Mouse (Mus musculus): ENCODE results near the gene Aloxe3. TPM values are rescaled to one million over a fixed set of nuclear protein-coding genes. Genes with fewer than 3 reads are reported as not detected.

Gene Aloxe3
- polyA plus RNA-seq, 1 experiment, result 0.14 TPM

DNA sequence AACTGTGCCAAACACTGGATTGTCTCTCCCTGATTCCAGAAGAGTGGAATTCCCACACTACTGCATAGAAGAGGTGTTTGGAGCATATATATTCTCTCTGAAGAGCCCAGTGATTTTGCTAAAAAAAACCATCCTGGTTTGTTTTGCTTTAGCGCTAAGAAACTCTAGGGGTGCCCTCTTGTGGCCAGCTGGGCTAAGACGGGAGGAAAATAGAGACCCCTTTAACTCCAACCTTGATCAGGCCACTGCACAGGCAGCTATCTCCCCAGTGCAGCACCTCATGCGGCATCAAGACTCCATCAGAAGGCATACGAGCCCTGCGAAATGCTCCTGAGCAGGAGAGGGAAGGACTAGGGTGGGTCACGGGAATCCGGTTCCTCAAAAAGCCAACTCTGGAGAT lies 24.7 kb downstream of the Aloxe3 start:
- Histone ChIP-seq H3K79me3 (ENCODE audit: low read depth) (no peaks in the 10 kb centered on the region), H3K36me3 (ENCODE audit: control insufficient read depth, insufficient read depth) (no peaks in the 10 kb centered on the region), H3K79me2 (ENCODE audit: control insufficient read depth, insufficient read depth) (no peaks in the 10 kb centered on the region), H3K27me3 (ENCODE audit: control insufficient read depth, insufficient read depth, insufficient read length) (peaks cover 28% of the 10 kb centered on the region), H3ac (ENCODE audit: control insufficient read depth, insufficient read length, low read depth) (no peak overlapping the region), H3K4me3 (ENCODE audit: insufficient read depth, poor library complexity, severe bottlenecking) (no peak overlapping the region)
- TF ChIP-seq FOSL1 (IDR thresholded peaks at IDR 0.05; ENCODE audit: insufficient read depth, low read length, poor library complexity, severe bottlenecking) (no peak), CTCF (IDR thresholded peaks at IDR 0.05; ENCODE audit: control insufficient read depth, insufficient read depth, insufficient read length) (no peak), USF1 (IDR thresholded peaks at IDR 0.05; ENCODE audit: low read depth) (no peak), CEBPB (IDR thresholded peaks at IDR 0.05; ENCODE audit: low read depth) (no peak), MAX (IDR thresholded peaks at IDR 0.05) (no peak), MYOD1 (IDR thresholded peaks at IDR 0.05; ENCODE audit: control insufficient read depth, insufficient read length, low read depth) (no peak), MYOG (IDR thresholded peaks at IDR 0.05; ENCODE audit: control insufficient read depth, extremely low read depth, insufficient read length) (no peak)

DNA sequence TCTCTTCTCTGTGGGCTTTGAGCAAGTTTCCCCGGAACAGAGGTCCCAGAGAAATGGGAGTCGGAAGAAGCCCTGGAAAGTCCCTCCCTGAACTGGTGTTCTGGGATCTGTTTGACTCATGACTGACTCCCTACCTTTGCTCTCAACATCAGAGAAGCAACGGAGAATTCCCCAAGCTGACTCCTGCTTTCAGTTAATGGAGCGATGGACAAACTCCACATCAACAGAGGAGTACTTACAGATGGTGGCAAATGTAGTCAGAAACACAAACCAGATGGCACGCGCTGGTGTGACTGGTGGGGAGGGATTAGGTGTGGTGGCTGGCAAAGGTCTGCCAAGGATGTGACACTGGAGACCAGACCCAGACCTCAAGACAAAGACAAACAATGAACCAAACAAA lies 25.3 kb downstream of the Aloxe3 start:
- H3K79me3 ChIP-seq (ENCODE audit: low read depth), result no peaks in the 10 kb centered on the region
- peaks cover 28% of the 10 kb centered on the region for H3K27me3 ChIP-seq (ENCODE audit: control insufficient read depth, insufficient read depth, insufficient read length)
- no peaks in the 10 kb centered on the region for H3K79me2 ChIP-seq (ENCODE audit: control insufficient read depth, insufficient read depth)
- H3ac ChIP-seq (ENCODE audit: control insufficient read depth, insufficient read length, low read depth), result no peak overlapping the region
- no peaks in the 10 kb centered on the region for H3K36me3 ChIP-seq (ENCODE audit: control insufficient read depth, insufficient read depth)
- TF ChIP-seq CTCF (IDR thresholded peaks at IDR 0.05; ENCODE audit: control insufficient read depth, insufficient read depth, insufficient read length) (no peak), CEBPB (IDR thresholded peaks at IDR 0.05; ENCODE audit: low read depth) (no peak), MAX (IDR thresholded peaks at IDR 0.05) (no peak), MYOG (IDR thresholded peaks at IDR 0.05; ENCODE audit: control insufficient read depth, extremely low read depth, insufficient read length) (no peak), FOSL1 (IDR thresholded peaks at IDR 0.05; ENCODE audit: insufficient read depth, low read length, poor library complexity, severe bottlenecking) (no peak), USF1 (IDR thresholded peaks at IDR 0.05; ENCODE audit: low read depth) (no peak), MYOD1 (IDR thresholded peaks at IDR 0.05; ENCODE audit: control insufficient read depth, insufficient read length, low read depth) (no peak)
- no peak overlapping the region for H3K4me3 ChIP-seq (ENCODE audit: insufficient read depth, poor library complexity, severe bottlenecking)

DNA sequence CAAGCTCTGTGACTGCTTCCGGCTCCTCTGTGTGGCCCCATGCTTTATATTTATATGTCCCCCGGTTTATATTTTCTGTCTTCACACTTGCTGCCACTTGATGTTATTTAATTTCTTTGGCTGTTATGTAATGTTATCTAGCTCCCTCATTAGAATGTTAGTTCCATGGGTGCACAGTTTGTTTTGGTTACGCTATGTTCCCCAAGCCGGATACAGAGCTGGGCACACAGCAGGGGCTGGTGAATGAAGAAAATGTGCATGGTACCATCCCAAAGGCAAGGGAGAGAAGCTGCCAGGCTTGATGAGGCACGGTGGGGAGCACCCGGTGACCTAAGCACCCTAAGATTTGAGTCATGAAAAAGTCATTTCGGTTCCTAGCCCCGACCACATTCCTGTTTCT lies 28.1 kb downstream of the Aloxe3 start:
- Histone ChIP-seq H3ac (ENCODE audit: control insufficient read depth, insufficient read length, low read depth) (no peak overlapping the region), H3K79me2 (ENCODE audit: control insufficient read depth, insufficient read depth) (no peaks in the 10 kb centered on the region), H3K27me3 (ENCODE audit: control insufficient read depth, insufficient read depth, insufficient read length) (peaks cover 34% of the 10 kb centered on the region), H3K4me3 (ENCODE audit: insufficient read depth, poor library complexity, severe bottlenecking) (no peak overlapping the region), H3K79me3 (ENCODE audit: low read depth) (no peaks in the 10 kb centered on the region), H3K36me3 (ENCODE audit: control insufficient read depth, insufficient read depth) (no peaks in the 10 kb centered on the region)
- TF ChIP-seq CTCF (IDR thresholded peaks at IDR 0.05; ENCODE audit: control insufficient read depth, insufficient read depth, insufficient read length) (no peak), MYOG (IDR thresholded peaks at IDR 0.05; ENCODE audit: control insufficient read depth, extremely low read depth, insufficient read length) (no peak), CEBPB (IDR thresholded peaks at IDR 0.05; ENCODE audit: low read depth) (no peak), MAX (IDR thresholded peaks at IDR 0.05) (no peak), FOSL1 (IDR thresholded peaks at IDR 0.05; ENCODE audit: insufficient read depth, low read length, poor library complexity, severe bottlenecking) (no peak), USF1 (IDR thresholded peaks at IDR 0.05; ENCODE audit: low read depth) (no peak)

DNA sequence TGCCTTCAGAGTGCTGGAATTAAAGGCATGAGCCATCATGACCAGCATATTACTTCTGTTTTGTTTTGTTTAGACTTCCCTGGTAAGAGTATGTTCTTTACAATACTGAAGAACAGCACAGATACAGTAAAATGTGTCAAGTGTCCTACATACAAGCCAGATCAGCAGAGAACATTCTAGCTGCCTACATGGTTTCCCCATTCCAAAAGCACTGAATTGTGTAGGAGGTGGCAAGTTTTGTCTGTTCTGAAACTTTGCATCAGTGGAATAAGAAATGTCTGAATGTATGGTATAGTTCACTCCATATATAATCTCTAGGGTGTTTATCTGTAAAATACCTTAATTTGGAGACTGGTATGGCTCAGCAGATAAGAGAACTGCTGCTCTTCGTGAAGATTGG lies 29.7 kb downstream of the Aloxe3 start:
- Histone ChIP-seq H3K27me3 (ENCODE audit: control insufficient read depth, insufficient read depth, insufficient read length) (peaks cover 32% of the 10 kb centered on the region), H3K79me2 (ENCODE audit: control insufficient read depth, insufficient read depth) (no peaks in the 10 kb centered on the region)
- TF ChIP-seq USF1 (IDR thresholded peaks at IDR 0.05; ENCODE audit: low read depth) (no peak), CEBPB (IDR thresholded peaks at IDR 0.05; ENCODE audit: low read depth) (no peak), MYOG (IDR thresholded peaks at IDR 0.05; ENCODE audit: control insufficient read depth, extremely low read depth, insufficient read length) (no peak), CTCF (IDR thresholded peaks at IDR 0.05; ENCODE audit: control insufficient read depth, insufficient read depth, insufficient read length) (no peak), MYOD1 (IDR thresholded peaks at IDR 0.05; ENCODE audit: control insufficient read depth, insufficient read length, low read depth) (no peak), MAX (IDR thresholded peaks at IDR 0.05) (no peak), FOSL1 (IDR thresholded peaks at IDR 0.05; ENCODE audit: insufficient read depth, low read length, poor library complexity, severe bottlenecking) (no peak)

DNA sequence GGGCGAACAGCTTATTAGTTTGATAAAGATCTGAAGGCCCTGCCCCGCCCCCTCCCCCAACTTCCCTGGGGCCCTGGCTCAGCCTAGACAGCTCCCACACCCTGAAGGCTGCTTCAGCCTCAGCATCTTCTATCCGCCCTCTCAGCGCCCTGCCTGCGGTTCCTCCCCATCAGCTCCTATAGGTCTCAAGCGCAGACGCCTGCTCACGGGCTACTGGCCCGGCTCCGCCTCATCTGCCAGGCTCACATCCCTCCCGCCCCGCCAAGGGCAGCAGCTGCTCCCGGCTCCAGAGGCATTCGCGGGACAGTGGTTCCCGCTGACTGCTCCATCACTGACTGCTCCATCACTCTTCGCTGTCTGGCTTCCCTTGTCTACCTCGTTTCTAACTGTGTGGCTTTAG lies 31.1 kb downstream of the Aloxe3 start, which contains the start of gene Alox12b:
Alox12b (plus strand) TSS at position 190 of the 400 bp plus-strand sequence.
- H3K36me3 ChIP-seq (ENCODE audit: control insufficient read depth, insufficient read depth), result no peaks in the 10 kb centered on the region
- no peaks in the 10 kb centered on the region for H3K79me3 ChIP-seq (ENCODE audit: low read depth)
- TF ChIP-seq MYOG (IDR thresholded peaks at IDR 0.05; ENCODE audit: control insufficient read depth, extremely low read depth, insufficient read length) (no peak), MAX (IDR thresholded peaks at IDR 0.05) (no peak), CTCF (IDR thresholded peaks at IDR 0.05; ENCODE audit: control insufficient read depth, insufficient read depth, insufficient read length) (no peak), FOSL1 (IDR thresholded peaks at IDR 0.05; ENCODE audit: insufficient read depth, low read length, poor library complexity, severe bottlenecking) (no peak), CEBPB (IDR thresholded peaks at IDR 0.05; ENCODE audit: low read depth) (no peak), USF1 (IDR thresholded peaks at IDR 0.05; ENCODE audit: low read depth) (no peak), MYOD1 (IDR thresholded peaks at IDR 0.05; ENCODE audit: control insufficient read depth, insufficient read length, low read depth) (no peak)
- no peak within 1 kb of the TSS for H3K4me3 ChIP-seq (ENCODE audit: insufficient read depth, poor library complexity, severe bottlenecking)
- H3K79me2 ChIP-seq (ENCODE audit: control insufficient read depth, insufficient read depth), result no peaks in the 10 kb centered on the region
- peaks cover 36% of the 10 kb centered on the region for H3K27me3 ChIP-seq (ENCODE audit: control insufficient read depth, insufficient read depth, insufficient read length)
- no peak within 1 kb of the TSS for H3ac ChIP-seq (ENCODE audit: control insufficient read depth, insufficient read length, low read depth)

More for the DNA sequence above, 29.7 kb downstream of the Aloxe3 start:
- no peak overlapping the region for H3ac ChIP-seq (ENCODE audit: control insufficient read depth, insufficient read length, low read depth)
- H3K36me3 ChIP-seq (ENCODE audit: control insufficient read depth, insufficient read depth), result no peaks in the 10 kb centered on the region
- H3K4me3 ChIP-seq (ENCODE audit: insufficient read depth, poor library complexity, severe bottlenecking), result no peak overlapping the region
- H3K79me3 ChIP-seq (ENCODE audit: low read depth), result no peaks in the 10 kb centered on the region

DNA sequence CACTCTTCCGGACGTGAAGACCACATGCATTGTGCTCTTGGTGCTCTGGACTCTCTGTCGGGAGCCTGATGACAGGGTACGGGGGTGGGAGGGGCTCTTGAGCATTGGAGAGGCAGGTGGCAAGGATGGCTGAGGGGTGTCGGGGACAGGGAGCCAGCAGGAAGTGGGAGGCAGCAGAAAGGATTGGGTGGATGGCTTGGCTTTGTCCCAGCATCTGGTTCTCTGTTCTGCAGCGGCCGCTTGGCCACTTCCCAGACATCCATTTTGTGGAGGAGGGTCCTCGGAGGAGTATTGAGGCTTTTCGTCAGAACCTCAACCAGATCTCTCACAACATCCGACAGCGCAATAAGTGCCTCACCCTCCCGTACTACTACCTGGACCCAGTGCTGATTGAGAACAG lies 43.6 kb downstream of the Aloxe3 start:
- Histone ChIP-seq H3K79me2 (ENCODE audit: control insufficient read depth, insufficient read depth) (no peaks in the 10 kb centered on the region), H3K4me3 (ENCODE audit: insufficient read depth, poor library complexity, severe bottlenecking) (no peak overlapping the region), H3ac (ENCODE audit: control insufficient read depth, insufficient read length, low read depth) (no peak overlapping the region), H3K27me3 (ENCODE audit: control insufficient read depth, insufficient read depth, insufficient read length) (peaks cover 39% of the 10 kb centered on the region), H3K36me3 (ENCODE audit: control insufficient read depth, insufficient read depth) (no peaks in the 10 kb centered on the region), H3K79me3 (ENCODE audit: low read depth) (no peaks in the 10 kb centered on the region)
- no peak for TF ChIP-seq MYOD1 (IDR thresholded peaks at IDR 0.05; ENCODE audit: control insufficient read depth, insufficient read length, low read depth)
- TF ChIP-seq MAX (IDR thresholded peaks at IDR 0.05), result no peak
- TF ChIP-seq USF1 (IDR thresholded peaks at IDR 0.05; ENCODE audit: low read depth), result no peak
- no peak for TF ChIP-seq MYOG (IDR thresholded peaks at IDR 0.05; ENCODE audit: control insufficient read depth, extremely low read depth, insufficient read length)
- TF ChIP-seq CTCF (IDR thresholded peaks at IDR 0.05; ENCODE audit: control insufficient read depth, insufficient read depth, insufficient read length), result no peak
- TF ChIP-seq FOSL1 (IDR thresholded peaks at IDR 0.05; ENCODE audit: insufficient read depth, low read length, poor library complexity, severe bottlenecking), result no peak
- no peak for TF ChIP-seq CEBPB (IDR thresholded peaks at IDR 0.05; ENCODE audit: low read depth)

Data from C2C12 (cell line).